Mouse (Mus musculus) testis, adult 2 months (tissue): ENCODE measurements around the gene S100a13. TPM values are rescaled to one million over a fixed set of nuclear protein-coding genes. Genes with fewer than 3 reads are reported as not detected.

Source experiments
- H3K27ac ChIP-seq: fragments of 200-500 bp; 2 replicates; pipeline ENCODE4 v1.5.1; 2012; ENCODE audit warnings: low read depth, low read length; ENCODE audit not compliant: control insufficient read depth, insufficient read depth
- H3K27me3 ChIP-seq: fragments of 200-500 bp; 2 replicates; pipeline ENCODE4 v1.6.1; 2012; ENCODE audit warnings: mild to moderate bottlenecking, low read length, moderate library complexity; ENCODE audit not compliant: control insufficient read depth, insufficient read depth
- H3K36me3 ChIP-seq: fragments of 200-500 bp; 2 replicates; pipeline ENCODE4 v1.6.1; 2012; ENCODE audit warnings: mild to moderate bottlenecking, low read length; ENCODE audit not compliant: control insufficient read depth, insufficient read depth
- H3K4me1 ChIP-seq: fragments of 200-500 bp; 2 replicates; pipeline ENCODE4 v1.6.1; 2012; ENCODE audit warnings: low read length; ENCODE audit not compliant: control insufficient read depth, insufficient read depth
- H3K4me3 ChIP-seq: fragments of 200-500 bp; 2 replicates; pipeline ENCODE4 v1.5.1; 2012; ENCODE audit warnings: low read depth, mild to moderate bottlenecking, low read length, moderate library complexity, mixed read lengths; ENCODE audit not compliant: control insufficient read depth
- CTCF ChIP-seq: fragments of 200-500 bp; IDR thresholded peaks from 2 replicates; pipeline ENCODE4 v1.5.1; 2012; ENCODE audit warnings: low read depth, mild to moderate bottlenecking, inconsistent platforms, low read length, moderate library complexity; ENCODE audit not compliant: control insufficient read depth, insufficient read depth, insufficient replicate concordance
- POLR2A ChIP-seq: fragments of 200-500 bp; IDR thresholded peaks from 2 replicates; pipeline ENCODE4 v1.6.1; 2012; ENCODE audit warnings: low read depth, mild to moderate bottlenecking, inconsistent platforms, low read length, moderate library complexity; ENCODE audit not compliant: control insufficient read depth
- polyA plus RNA-seq: library from polyadenylated mRNA; depleted of rRNA; stranded (reverse); fragments of >200 nt; gene quantifications from 2 replicates; pipeline ENCODE4 v1.2.3, GENCODE M21; 2012

S100a13 gene
- polyA plus RNA-seq, 1 experiment = 2.9 TPM

DNA sequence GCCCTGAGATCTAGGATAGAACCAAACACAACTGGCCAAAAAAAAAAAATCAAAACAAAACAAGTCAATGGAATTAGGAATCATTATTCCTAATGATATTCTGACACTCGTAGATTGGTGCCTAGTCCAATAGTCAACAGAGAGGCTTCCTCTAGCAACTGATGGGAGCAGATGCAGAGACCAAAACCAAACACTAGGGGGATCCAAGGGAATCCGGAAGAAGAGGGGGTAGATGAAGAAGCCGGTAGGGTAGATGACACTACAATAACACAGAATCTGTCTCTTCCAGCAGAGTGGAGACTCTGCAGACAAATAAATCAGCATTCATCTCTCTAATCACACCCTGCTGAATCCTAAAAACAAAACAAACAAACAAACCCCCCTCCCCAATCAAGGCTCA is 42.0 kb upstream of the S100a13 start:
- no peaks in the 10 kb centered on the region for H3K27me3 ChIP-seq
- no peaks in the 10 kb centered on the region; the same call in none of the 2 replicates for H3K4me1 ChIP-seq
- no peak for TF ChIP-seq CTCF
- no peak for TF ChIP-seq POLR2A
- no peaks in the 10 kb centered on the region for H3K36me3 ChIP-seq
- no peak overlapping the region for H3K4me3 ChIP-seq
- no peak overlapping the region for H3K27ac ChIP-seq

DNA sequence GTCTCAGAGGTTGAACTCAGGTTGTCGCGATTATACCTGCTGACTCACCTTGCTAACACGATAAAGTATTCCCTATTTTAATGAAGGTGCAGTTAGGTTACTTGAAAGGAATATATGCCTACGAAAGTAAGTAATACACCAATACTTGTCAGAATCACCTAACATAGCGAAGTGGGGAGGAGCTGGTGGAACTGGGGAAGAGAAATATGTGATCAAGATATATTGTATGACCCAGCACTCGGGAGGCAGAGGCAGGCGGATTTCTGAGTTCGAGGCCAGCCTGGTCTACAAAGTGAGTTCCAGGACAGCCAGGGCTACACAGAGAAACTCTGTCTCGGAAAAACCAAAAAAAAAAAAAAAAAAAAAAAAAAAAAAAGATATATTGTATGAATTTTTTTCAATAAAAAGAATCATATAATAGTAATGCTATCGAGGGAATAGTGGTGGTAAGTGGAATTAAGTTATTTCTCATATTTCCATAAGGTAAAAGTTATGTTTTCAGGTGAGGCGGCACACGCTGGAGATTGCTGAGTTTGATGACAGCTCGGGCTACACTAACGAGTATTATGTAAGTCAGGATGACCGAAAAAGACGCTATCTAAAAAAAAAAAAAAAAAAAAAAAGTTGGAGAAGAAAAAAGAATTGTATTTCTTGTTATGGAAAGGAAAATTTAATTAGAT is 38.9 kb upstream of the S100a13 start:
- no peaks in the 10 kb centered on the region for H3K27me3 ChIP-seq
- no peaks in the 10 kb centered on the region; the same call in 1 of the 2 replicates for H3K36me3 ChIP-seq
- no peaks in the 10 kb centered on the region; the same call in none of the 2 replicates for H3K4me1 ChIP-seq
- TF ChIP-seq POLR2A (no peak), CTCF (no peak)
- no peak overlapping the region for H3K27ac ChIP-seq
- no peak overlapping the region for H3K4me3 ChIP-seq

DNA sequence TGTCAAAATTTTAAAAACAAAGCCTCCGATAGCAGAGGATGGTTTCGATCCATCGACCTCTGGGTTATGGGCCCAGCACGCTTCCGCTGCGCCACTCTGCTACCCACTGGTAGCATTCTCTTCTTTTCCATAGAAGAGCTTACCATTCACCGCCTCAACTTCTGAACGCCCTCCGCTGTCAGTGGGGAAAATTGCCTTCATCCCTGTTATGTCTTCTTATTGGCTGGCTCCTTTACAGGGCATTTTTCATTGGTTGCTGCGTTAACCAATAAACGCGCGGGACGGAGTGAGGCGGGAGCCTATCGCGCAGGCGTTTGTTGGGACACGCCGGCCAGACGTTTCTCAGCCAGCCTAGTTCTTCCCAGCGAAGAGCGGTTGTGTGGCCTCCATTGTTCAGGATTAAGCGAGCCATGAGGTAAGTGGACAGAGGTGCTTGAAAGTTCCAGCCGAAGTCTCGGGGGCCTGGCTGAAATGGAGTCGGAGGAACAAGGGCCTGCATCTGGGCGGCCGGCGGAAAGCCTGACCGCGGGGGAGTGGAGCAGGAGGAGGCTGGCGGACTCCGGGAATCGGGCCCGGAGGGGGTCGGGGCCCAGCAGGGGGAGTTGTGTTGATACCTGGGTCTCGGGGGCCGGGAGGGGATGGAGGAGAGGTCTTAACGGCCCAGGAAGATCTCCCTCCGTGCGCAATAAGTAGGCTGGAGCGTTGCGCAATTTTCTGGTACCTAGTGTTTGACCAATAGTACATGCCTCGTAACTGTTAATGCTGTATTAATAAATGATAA is 38.2 kb upstream of the S100a13 start, which contains the start of gene Ilf2:
Gene Ilf2 (plus strand): TSS at position 296 of the 781 bp plus-strand sequence.
- Histone ChIP-seq H3K27ac (peak within 1 kb of the TSS; percentile 92), H3K27me3 (no peaks in the 10 kb centered on the region), H3K4me3 (peak within 1 kb of the TSS; percentile 93), H3K4me1 (no peaks in the 10 kb centered on the region; the same call in none of the 2 replicates), H3K36me3 (no peaks in the 10 kb centered on the region; the same call in 1 of the 2 replicates)
- TF ChIP-seq POLR2A = peak; percentile 98
- 0 out of 2 replicates have a peak, but pooled peaks have one; percentile 4 for TF ChIP-seq CTCF

DNA sequence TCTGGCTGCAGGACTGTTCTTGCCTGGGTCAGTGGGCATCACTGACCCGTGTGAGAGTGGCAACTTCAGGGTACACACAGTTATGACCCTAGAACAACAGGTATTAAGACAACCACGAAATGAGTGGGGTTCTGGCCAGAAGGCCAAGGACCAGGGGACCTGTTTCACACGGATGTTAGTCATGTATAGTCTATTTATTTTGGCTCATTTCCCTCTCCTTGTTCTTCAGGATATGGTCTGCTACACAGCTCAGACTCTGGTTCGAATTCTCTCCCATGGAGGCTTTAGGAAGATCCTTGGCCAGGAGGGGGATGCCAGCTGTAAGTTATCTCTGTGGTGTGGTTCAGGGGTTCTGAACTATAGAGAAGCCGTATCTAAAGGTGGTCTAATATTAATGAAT is 27.2 kb upstream of the S100a13 start:
- H3K4me3 ChIP-seq = no peak overlapping the region
- peaks cover 2% of the 10 kb centered on the region; the same call in 1 of the 2 replicates for H3K36me3 ChIP-seq
- H3K4me1 ChIP-seq = no peaks in the 10 kb centered on the region
- no peak overlapping the region for H3K27ac ChIP-seq
- TF ChIP-seq POLR2A (no peak), CTCF (no peak)
- H3K27me3 ChIP-seq = no peaks in the 10 kb centered on the region

DNA sequence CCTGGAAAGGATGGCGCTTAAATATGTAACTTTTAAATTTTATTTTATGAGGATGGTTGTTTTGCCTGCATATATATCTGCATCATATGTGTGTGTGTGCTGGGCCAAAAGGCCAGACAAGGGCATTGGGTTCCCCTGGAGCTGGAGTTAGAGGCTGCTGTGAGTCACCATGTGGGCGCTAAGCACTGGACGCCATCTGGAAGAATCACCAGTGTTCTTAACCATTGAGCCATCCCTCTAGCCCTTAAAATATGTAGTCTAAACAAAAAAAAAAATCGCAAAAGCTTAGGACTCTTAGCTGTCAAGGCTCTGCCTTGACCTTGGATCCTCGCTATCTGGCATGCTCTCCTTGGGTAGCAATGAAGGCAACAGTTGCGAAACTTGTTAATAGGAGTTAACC is 25.7 kb upstream of the S100a13 start:
- TF ChIP-seq CTCF (no peak), POLR2A (no peak)
- Histone ChIP-seq H3K36me3 (peaks cover 2% of the 10 kb centered on the region; the same call in 1 of the 2 replicates), H3K4me3 (no peak overlapping the region), H3K27me3 (no peaks in the 10 kb centered on the region), H3K27ac (no peak overlapping the region), H3K4me1 (no peaks in the 10 kb centered on the region)

DNA sequence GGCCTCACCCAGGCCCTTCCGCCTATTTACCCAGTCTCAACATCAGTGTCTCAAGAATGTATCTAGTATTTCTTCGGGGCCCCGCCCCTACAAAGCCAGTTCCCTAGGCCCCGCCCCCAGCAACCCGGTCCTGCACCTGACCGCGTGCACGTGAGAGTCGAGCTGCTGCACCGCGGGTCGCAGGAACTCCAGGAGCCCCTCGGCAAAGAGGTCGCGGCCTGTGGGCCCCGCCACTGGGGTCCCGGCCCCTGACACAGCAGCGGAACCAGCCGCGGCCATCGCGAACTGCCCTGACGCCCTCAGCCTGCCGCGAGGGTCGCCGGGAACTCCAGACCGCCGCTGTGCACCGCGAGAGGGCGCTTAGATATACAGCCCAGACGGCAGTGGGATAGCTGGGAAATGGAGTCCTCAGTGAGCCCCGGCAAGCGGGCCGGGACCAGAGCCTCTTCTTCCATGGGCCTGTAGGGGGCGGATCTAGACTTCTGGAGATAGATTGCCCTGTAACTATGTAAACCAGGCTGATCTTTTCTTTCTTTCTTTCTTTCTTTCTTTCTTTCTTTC is 23.5 kb upstream of the S100a13 start, which contains the start of gene Snapin:
Gene Snapin (minus strand): TSS at position 338 of the 561 bp plus-strand sequence.
- TF ChIP-seq CTCF (peak; percentile 62; the same call in 1 of the 2 replicates), POLR2A (peak; percentile 86)
- peaks cover 2% of the 10 kb centered on the region; the same call in 1 of the 2 replicates for H3K36me3 ChIP-seq

DNA sequence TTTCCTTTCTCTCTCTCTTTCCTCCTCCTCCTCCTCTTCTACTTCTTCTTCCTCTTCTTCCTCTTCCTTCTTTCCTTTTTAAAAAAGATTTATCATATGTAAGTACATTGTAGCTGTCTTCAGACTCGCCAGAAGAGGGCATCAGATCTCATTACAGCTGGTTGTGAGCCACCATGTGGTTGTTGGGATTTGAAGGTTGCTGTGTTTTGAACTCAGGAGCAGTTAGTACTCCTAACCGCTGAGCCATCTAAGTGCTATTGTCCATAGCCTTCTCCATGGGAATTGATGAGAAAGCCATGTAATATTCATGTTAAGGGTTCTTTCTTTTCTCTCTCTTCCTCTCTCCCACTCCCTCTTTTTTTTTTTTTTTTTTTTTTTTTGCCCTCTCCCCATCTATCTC is 22.9 kb upstream of the S100a13 start:
- Histone ChIP-seq H3K27me3 (no peaks in the 10 kb centered on the region), H3K36me3 (peaks cover 2% of the 10 kb centered on the region; the same call in 1 of the 2 replicates), H3K4me1 (no peaks in the 10 kb centered on the region), H3K27ac (no peak overlapping the region), H3K4me3 (no peak overlapping the region; the same call in 1 of the 2 replicates)
- TF ChIP-seq CTCF = no peak
- TF ChIP-seq POLR2A = no peak

More for the DNA sequence above, 23.5 kb upstream of the S100a13 start, which contains the start of gene Snapin:
- Histone ChIP-seq H3K4me1 (no peaks in the 10 kb centered on the region), H3K27ac (peak within 1 kb of the TSS; percentile 93), H3K27me3 (no peaks in the 10 kb centered on the region), H3K4me3 (peak within 1 kb of the TSS; percentile 96)
